Mouse (Mus musculus) midbrain, embryonic 15.5 days (tissue): ENCODE results near the gene Rbms3. TPM values are rescaled to one million over a fixed set of nuclear protein-coding genes. Genes with fewer than 3 reads are reported as not detected.
A peak's percentile ranks its signal among the peaks of the same experiment; 100 is the strongest.

Experiments used
- ATAC-seq: fragments of 200-750 bp; cut with Nextera tagmentation; replicated peaks from 2 replicates; pipeline ENCODE4 v1.8.0; 2017; ENCODE audit warnings: moderate TSS enrichment
- H3K27ac ChIP-seq: fragments of 300-500 bp; sonication (generic); 2 replicates; pipeline ENCODE4 v1.5.1; 2015; ENCODE audit warnings: mild to moderate bottlenecking, inconsistent platforms
- H3K27me3 ChIP-seq: fragments of 300-500 bp; sonication (generic); replicated peaks from 2 replicates; pipeline ENCODE4 v1.6.1; 2015; ENCODE audit warnings: inconsistent platforms
- H3K36me3 ChIP-seq: fragments of 300-500 bp; sonication (generic); replicated peaks from 2 replicates; pipeline ENCODE4 v1.6.1; 2015; ENCODE audit warnings: inconsistent platforms
- H3K4me1 ChIP-seq: fragments of 300-500 bp; sonication (generic); 2 replicates; pipeline ENCODE4 v1.6.1; 2015; ENCODE audit warnings: inconsistent platforms
- H3K4me2 ChIP-seq: fragments of 300-500 bp; sonication (generic); 2 replicates; pipeline ENCODE4 v1.6.1; 2015; ENCODE audit warnings: inconsistent platforms, mild to moderate bottlenecking, moderate library complexity
- H3K4me3 ChIP-seq: fragments of 300-500 bp; sonication (generic); 2 replicates; pipeline ENCODE4 v1.5.1; 2015; ENCODE audit warnings: mild to moderate bottlenecking, inconsistent platforms
- H3K9ac ChIP-seq: fragments of 300-500 bp; sonication (generic); 2 replicates; pipeline ENCODE4 v1.6.1; 2015; ENCODE audit warnings: mild to moderate bottlenecking, inconsistent platforms
- H3K9me3 ChIP-seq: fragments of 300-500 bp; sonication (generic); 2 replicates; pipeline ENCODE4 v1.6.1; 2016; ENCODE audit warnings: inconsistent platforms
- WGBS: fragments of 180-500 bp; shearing (Covaris S2); methylation state at CpG from one replicate; pipeline ENCODE4 v1.1.7; 2015; ENCODE audit warnings: mixed read lengths; 5-methylcytosine and 5-hydroxymethylcytosine counted together
- polyA plus RNA-seq: library from polyadenylated mRNA; unstranded; fragments of >200 nt; fragmentation: Nextera tagmentation; extraction: Ambion mirVana; gene quantifications from 2 replicates; pipeline ENCODE4 v1.2.1, GENCODE M21; 2015

Gene Rbms3
- polyA plus RNA-seq, 1 experiment from 2014 or later = 51.9 TPM

GRCm38 (mm10) chr9:117188406-117188805 lies 441.3 kb downstream of the Rbms3 start:
- no peaks in the 10 kb centered on the region for H3K27me3 ChIP-seq
- H3K36me3 ChIP-seq = no peaks in the 10 kb centered on the region
- no peaks in the 10 kb centered on the region for H3K9me3 ChIP-seq
- H3K4me1 ChIP-seq = peaks cover 8% of the 10 kb centered on the region; the same call in 1 of the 2 replicates
- H3K9ac ChIP-seq = no peak overlapping the region
- H3K27ac ChIP-seq = no peak overlapping the region
- ATAC-seq = no peak
- no peak overlapping the region for H3K4me3 ChIP-seq
- WGBS = 66% methylated on average over 3 of the region's 3 CpGs
- H3K4me2 ChIP-seq = no peak overlapping the region

- Histone ChIP-seq H3K4me3 (no peak overlapping the region), H3K27ac (no peak overlapping the region), H3K4me1 (0 out of 2 replicates have a peak, but pooled peaks cover 2% of the 10 kb centered on the region), H3K27me3 (no peaks in the 10 kb centered on the region), H3K9ac (no peak overlapping the region), H3K9me3 (no peaks in the 10 kb centered on the region), H3K36me3 (no peaks in the 10 kb centered on the region), H3K4me2 (no peak overlapping the region)
- ATAC-seq = no peak
- whole genome bisulfite sequencing = 76% methylated on average over 15 of the region's 15 CpGs
Observed at GRCm38 (mm10) chr9:117187116-117188034, 442.3 kb downstream of the Rbms3 start.

- no peaks in the 10 kb centered on the region for H3K27me3 ChIP-seq
- no peak overlapping the region for H3K4me3 ChIP-seq
- H3K9me3 ChIP-seq = no peaks in the 10 kb centered on the region
- H3K4me2 ChIP-seq = no peak overlapping the region
- H3K4me1 ChIP-seq = no peaks in the 10 kb centered on the region
- H3K36me3 ChIP-seq = no peaks in the 10 kb centered on the region
- 69% methylated on average over 7 of the region's 7 CpGs for WGBS
- H3K9ac ChIP-seq = no peak overlapping the region
- no peak for ATAC-seq
- no peak overlapping the region for H3K27ac ChIP-seq
Observed at GRCm38 (mm10) chr9:117180658-117181057, 449.1 kb downstream of the Rbms3 start.

GRCm38 (mm10) chr9:117178366-117178765 lies 451.3 kb downstream of the Rbms3 start:
- Histone ChIP-seq H3K4me1 (no peaks in the 10 kb centered on the region), H3K4me2 (no peak overlapping the region), H3K4me3 (no peak overlapping the region), H3K36me3 (no peaks in the 10 kb centered on the region), H3K27ac (no peak overlapping the region), H3K9ac (no peak overlapping the region), H3K9me3 (no peaks in the 10 kb centered on the region), H3K27me3 (no peaks in the 10 kb centered on the region)
- no peak for ATAC-seq
- WGBS = 93% methylated on average over 4 of the region's 4 CpGs

- H3K4me3 ChIP-seq = no peak overlapping the region
- H3K36me3 ChIP-seq = no peaks in the 10 kb centered on the region
- no peak overlapping the region for H3K27ac ChIP-seq
- H3K9ac ChIP-seq = no peak overlapping the region
- no peaks in the 10 kb centered on the region for H3K4me1 ChIP-seq
- 90% methylated on average over 7 of the region's 7 CpGs for WGBS
- H3K27me3 ChIP-seq = no peaks in the 10 kb centered on the region
- H3K9me3 ChIP-seq = no peaks in the 10 kb centered on the region
- no peak overlapping the region for H3K4me2 ChIP-seq
- no peak for ATAC-seq
Observed at GRCm38 (mm10) chr9:117172526-117172925, 457.2 kb downstream of the Rbms3 start.

- WGBS = 97% methylated on average over 5 of the region's 5 CpGs
- Histone ChIP-seq H3K4me2 (no peak overlapping the region), H3K9ac (no peak overlapping the region), H3K4me3 (no peak overlapping the region), H3K4me1 (no peaks in the 10 kb centered on the region), H3K9me3 (no peaks in the 10 kb centered on the region), H3K36me3 (no peaks in the 10 kb centered on the region), H3K27me3 (no peaks in the 10 kb centered on the region), H3K27ac (no peak overlapping the region)
- no peak for ATAC-seq
Observed at GRCm38 (mm10) chr9:117169196-117169595, 460.5 kb downstream of the Rbms3 start.

- Histone ChIP-seq H3K4me1 (0 out of 2 replicates have a peak, but pooled peaks cover 7% of the 10 kb centered on the region), H3K4me3 (no peak overlapping the region), H3K9me3 (no peaks in the 10 kb centered on the region), H3K4me2 (no peak overlapping the region), H3K27ac (no peak overlapping the region), H3K9ac (no peak overlapping the region), H3K36me3 (no peaks in the 10 kb centered on the region), H3K27me3 (no peaks in the 10 kb centered on the region)
- 5% methylated on average over 6 of the region's 6 CpGs for WGBS
- no peak for ATAC-seq
Observed at GRCm38 (mm10) chr9:117163143-117163542, 466.6 kb downstream of the Rbms3 start.

GRCm38 (mm10) chr9:117161150-117161549 lies 468.6 kb downstream of the Rbms3 start:
- Histone ChIP-seq H3K9ac (no peak overlapping the region), H3K27me3 (no peaks in the 10 kb centered on the region), H3K9me3 (no peaks in the 10 kb centered on the region), H3K4me2 (no peak overlapping the region), H3K4me3 (no peak overlapping the region), H3K4me1 (0 out of 2 replicates have a peak, but pooled peaks cover 7% of the 10 kb centered on the region), H3K27ac (no peak overlapping the region), H3K36me3 (no peaks in the 10 kb centered on the region)
- no peak for ATAC-seq
- WGBS = 80% methylated on average over 6 of the region's 6 CpGs

GRCm38 (mm10) chr9:117156330-117156905 lies 473.3 kb downstream of the Rbms3 start:
- Histone ChIP-seq H3K27ac (no peak overlapping the region), H3K4me1 (0 out of 2 replicates have a peak, but pooled peaks cover 6% of the 10 kb centered on the region), H3K9me3 (no peaks in the 10 kb centered on the region), H3K9ac (no peak overlapping the region), H3K27me3 (no peaks in the 10 kb centered on the region), H3K4me2 (no peak overlapping the region), H3K4me3 (no peak overlapping the region), H3K36me3 (no peaks in the 10 kb centered on the region)
- 72% methylated on average over 9 of the region's 9 CpGs for WGBS
- ATAC-seq = no peak

- Histone ChIP-seq H3K9ac (no peak overlapping the region), H3K9me3 (no peaks in the 10 kb centered on the region), H3K27ac (no peak overlapping the region), H3K4me1 (0 out of 2 replicates have a peak, but pooled peaks cover 6% of the 10 kb centered on the region), H3K4me3 (no peak overlapping the region), H3K27me3 (no peaks in the 10 kb centered on the region), H3K4me2 (no peak overlapping the region), H3K36me3 (no peaks in the 10 kb centered on the region)
- no peak for ATAC-seq
- WGBS = 84% methylated on average over 4 of the region's 4 CpGs
Observed at GRCm38 (mm10) chr9:117154590-117154989, 475.1 kb downstream of the Rbms3 start.

GRCm38 (mm10) chr9:117153686-117154274 lies 475.9 kb downstream of the Rbms3 start:
- no peak for ATAC-seq
- no peaks in the 10 kb centered on the region for H3K9me3 ChIP-seq
- H3K9ac ChIP-seq = no peak overlapping the region
- 0 out of 2 replicates have a peak, but pooled peaks cover 6% of the 10 kb centered on the region for H3K4me1 ChIP-seq
- peak overlapping the region; percentile 17 for H3K4me2 ChIP-seq
- no peak overlapping the region for H3K27ac ChIP-seq
- H3K4me3 ChIP-seq = no peak overlapping the region
- H3K36me3 ChIP-seq = no peaks in the 10 kb centered on the region
- H3K27me3 ChIP-seq = no peaks in the 10 kb centered on the region
- 57% methylated on average over 20 of the region's 20 CpGs for WGBS

- H3K9me3 ChIP-seq = no peaks in the 10 kb centered on the region
- no peak for ATAC-seq
- H3K36me3 ChIP-seq = no peaks in the 10 kb centered on the region
- H3K9ac ChIP-seq = no peak overlapping the region
- no peak overlapping the region for H3K27ac ChIP-seq
- H3K4me1 ChIP-seq = 0 out of 2 replicates have a peak, but pooled peaks cover 6% of the 10 kb centered on the region
- H3K27me3 ChIP-seq = no peaks in the 10 kb centered on the region
- H3K4me3 ChIP-seq = no peak overlapping the region
- WGBS = 76% methylated on average over 3 of the region's 3 CpGs
- no peak overlapping the region for H3K4me2 ChIP-seq
Observed at GRCm38 (mm10) chr9:117151951-117152350, 477.8 kb downstream of the Rbms3 start.
